Mouse (Mus musculus): ENCODE results near the gene Sipa1l1.

Sipa1l1 gene

DNA sequence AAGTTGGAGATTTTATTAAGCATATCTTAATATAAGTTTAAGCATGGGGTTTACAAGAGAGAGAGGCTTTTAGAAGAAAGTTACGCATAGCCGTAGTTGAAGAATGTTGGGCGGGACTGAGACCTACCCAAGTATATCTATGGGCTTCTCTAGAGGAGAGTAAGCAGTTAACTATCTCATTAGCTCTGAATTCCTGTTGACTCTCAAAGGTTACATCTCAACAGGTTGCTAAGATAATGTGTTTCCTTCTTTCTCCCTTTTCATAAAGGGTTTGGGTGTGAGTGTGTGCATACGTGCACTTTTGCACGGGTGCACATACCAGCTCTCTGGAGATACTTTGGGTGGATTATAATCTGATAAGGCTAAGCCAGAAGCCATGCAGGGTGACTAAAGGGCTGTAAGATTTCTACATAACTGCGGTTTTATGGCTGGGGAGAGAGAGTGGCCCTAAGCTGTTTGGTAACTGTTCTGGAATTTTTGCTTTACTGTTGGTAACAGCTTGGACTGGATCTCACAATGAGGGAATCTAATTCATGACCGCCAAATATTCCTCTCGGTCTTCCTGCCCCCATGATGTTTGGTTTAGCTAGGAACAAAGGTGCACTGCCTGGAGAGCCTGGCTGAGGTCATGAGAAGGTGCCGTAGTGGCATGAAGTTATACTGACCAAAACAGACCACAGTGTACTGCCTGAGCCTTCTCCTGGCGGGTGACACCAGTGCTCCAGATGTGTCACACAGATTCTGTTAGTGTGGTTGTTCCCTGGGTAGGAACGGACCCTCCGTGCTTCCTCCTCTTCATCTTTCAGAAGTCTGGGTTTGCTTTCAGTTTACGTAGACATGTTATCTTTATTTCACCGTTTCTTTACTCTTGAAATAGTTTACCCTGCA is 78.5 kb downstream of the Sipa1l1 start:
- DNase-seq (ENCODE audit: low spot score in 2 of 2) = no peak

DNA sequence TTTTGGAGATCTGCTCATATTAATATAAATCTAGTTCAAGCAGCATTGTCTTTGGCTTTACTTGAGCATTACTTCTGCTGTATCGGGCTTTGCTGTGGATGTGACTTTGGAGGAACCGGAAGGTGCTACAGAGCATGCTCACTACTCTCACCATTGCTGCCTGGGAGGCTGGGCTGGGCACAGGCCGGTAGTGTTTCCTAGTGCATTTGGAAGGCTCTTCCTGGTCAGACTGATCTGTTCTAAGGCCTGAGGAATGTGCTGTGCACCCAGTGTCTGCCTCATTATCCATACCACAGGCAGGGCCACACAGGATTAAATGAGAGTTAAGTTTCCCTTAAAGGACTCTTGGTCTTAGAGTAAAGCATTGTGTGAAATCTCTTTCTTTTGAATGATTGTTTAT is 79.4 kb downstream of the Sipa1l1 start:
- DNase-seq (ENCODE audit: low spot score in 2 of 2) = no peak

DNA sequence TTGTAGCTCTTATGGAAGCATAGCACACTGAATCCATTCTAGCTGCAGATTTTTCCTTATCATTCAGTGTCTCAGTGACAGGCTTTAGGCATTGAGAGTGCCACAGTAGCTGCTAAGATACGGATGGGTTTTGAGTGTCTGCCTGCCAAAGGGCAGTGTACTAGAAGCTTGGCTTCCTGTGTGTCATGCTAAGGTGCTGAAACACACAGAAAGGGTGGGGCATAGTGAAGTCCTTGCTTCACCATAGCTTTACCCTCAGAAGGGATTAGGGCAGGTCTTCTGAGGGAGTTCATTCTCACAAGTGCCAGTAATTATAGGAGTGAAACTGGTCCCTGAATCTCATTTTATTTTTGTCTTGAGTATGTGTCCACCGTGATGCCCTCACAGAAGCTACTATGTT is 82.2 kb downstream of the Sipa1l1 start:
- DNase-seq (ENCODE audit: low spot score in 2 of 2) = no peak

DNA sequence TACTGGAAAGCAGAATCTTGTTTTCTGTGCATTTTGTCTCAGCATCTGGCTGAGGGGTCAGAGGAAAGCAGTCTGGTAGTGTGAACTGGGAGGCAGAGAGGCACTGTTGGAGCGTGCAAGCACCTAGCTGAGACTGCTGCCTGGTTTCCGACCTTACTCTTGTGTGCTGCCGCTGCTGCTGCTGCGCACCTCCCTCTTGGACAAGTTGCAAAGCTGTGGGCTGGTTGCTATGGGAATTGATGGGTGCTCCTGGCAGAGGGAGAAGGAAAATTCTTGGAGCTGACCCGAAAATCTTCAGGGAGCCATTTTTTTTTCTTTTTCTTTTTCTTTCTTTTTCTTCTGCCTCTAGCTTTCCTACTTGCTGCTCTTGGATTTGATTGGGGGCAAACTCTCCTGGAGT is 85.0 kb downstream of the Sipa1l1 start:
- DNase-seq (ENCODE audit: low spot score in 2 of 2) = no peak

DNA sequence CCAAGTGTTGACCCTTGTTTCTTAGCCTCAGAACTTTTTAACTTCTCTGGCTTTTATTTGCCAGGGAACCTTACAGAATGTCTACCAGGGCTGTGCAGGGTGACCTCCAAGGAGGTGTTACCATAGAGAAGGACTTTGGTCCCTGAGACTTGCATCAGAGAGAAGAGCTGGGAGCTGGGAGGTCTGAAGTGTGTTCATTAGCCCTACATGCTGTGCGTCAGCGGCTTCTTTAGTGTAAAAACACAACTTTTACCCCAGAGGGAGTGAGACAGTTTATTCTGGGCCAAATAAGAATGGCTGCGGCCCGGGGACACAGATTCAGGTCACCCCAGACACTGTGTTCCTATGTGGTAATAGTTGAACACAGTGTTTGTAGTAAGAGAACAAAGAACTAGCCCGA is 86.9 kb downstream of the Sipa1l1 start:
- DNase-seq (ENCODE audit: low spot score in 2 of 2) = no peak

DNA sequence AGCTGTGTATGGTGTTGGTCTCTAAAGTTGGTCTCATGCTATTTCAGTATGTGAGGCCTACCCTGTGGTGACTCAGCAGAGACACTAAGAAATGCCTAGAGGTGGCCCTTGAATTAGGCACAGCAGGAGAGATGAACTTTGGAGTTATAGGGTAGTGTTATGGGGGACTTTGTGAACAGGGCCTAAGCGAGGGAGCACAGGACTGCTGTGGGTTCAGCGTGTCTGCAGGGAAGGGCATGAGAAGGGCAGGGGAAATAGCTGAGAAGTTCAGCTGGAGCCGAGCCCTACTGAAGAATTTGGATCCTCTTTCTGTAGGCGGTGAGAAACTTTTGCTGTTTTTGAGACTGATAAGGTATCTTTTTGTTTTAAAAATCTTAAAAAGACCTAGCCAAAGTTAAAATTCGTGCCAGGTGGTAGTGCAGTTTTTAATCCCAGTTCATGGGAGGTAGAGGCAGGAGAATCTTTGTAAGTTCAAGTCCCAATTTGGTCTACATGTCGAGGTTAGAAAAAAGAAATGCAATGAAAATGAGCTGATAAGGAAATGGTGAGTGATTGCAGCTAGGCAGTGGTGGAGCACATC is 87.9 kb downstream of the Sipa1l1 start:
- DNase-seq (ENCODE audit: low spot score in 2 of 2) = no peak

DNA sequence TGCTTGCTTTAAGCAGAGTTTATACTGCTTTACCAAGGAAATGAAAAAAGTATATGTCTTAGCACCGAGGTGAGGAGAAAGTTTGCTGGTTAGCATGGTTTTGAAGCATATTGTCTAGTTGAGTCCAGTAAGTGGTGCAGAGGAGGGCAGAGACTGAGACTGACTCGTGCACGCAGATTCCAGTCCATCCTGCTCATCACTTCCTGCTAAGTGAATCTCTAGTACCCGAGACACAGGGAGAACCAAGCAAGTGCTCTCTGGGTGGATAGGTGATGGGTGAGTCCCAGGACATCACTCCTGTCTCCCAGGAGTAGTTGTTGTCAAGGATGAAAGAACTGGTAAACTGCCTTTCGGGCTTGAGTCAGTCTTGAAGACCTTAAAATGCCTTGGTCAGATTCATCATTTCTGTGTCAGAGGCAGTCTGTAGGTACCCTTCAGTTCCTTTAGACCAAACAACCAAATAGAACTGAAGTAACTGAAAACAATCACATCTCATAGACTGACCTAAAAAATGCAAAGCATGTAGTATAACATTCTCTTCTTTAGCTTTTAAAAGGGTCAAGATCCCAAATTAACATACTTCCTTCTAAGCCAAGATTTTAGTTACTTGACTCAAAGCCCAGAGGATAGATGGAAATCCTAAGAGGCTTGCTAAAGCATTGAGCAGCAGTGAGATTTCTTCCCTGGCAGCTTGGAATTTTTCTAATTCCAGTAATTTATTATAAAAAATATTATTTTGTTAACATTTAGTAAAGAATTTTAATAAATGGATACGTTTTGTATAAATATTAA is 89.1 kb downstream of the Sipa1l1 start:
- no peak for DNase-seq (ENCODE audit: low spot score in 2 of 2)

DNA sequence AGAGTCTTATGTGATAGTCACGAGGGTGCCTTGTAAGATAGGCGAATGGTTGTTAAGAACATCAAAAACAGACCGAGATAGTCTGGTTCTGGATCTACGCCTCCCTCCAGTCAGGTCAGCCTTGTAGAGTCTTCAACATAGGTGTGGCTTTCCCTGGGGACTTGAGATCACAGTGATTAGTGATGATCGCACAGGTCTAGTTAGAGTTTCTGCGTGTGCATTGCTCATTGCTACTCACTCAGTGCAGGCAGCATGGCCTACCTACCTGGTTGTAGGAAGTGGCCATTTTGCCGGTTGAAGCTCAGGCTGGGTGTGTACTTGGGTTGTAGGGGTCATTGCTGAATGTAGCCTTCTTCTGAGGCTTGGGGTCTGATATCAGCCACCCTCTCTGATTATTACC is 94.3 kb downstream of the Sipa1l1 start:
- no peak for DNase-seq (ENCODE audit: low spot score in 2 of 2)

DNA sequence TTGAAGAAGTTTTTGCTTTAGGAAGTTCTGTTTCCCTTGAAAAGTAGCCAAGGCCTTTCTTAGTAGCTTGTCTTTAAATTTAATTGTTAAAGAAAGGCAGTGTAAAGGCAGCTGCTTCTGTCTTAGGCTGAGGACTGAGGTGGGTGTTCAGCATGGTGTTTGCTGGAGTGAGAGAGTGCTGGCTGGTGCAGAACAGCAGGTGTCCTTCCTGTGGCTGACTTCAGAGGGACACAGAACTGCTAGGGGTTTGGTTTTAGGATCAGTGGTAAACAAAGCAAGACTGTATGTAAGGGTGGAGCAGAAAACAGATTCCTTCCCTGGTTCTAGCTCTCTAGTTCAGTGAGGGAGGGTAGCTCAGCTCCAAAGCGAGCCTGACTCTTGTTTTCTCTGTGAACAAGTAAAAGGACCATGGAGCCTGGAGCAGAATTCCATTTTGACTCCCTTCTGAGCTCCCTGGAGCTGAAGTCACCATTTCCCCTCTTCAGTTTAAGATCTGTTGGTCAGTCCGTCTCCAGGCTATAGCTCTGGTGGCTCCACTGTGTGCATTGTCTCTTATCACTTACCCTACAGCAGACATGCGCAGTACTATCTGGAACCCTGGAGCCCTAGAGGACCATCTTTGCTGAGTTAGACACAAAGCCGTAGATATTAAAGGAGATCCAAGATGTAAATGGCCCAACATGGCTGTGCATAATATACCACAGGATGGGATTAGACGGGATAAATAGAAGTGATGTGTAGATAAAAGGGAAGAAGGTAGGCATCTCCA is 95.1 kb downstream of the Sipa1l1 start:
- no peak for DNase-seq (ENCODE audit: low spot score in 2 of 2)

DNA sequence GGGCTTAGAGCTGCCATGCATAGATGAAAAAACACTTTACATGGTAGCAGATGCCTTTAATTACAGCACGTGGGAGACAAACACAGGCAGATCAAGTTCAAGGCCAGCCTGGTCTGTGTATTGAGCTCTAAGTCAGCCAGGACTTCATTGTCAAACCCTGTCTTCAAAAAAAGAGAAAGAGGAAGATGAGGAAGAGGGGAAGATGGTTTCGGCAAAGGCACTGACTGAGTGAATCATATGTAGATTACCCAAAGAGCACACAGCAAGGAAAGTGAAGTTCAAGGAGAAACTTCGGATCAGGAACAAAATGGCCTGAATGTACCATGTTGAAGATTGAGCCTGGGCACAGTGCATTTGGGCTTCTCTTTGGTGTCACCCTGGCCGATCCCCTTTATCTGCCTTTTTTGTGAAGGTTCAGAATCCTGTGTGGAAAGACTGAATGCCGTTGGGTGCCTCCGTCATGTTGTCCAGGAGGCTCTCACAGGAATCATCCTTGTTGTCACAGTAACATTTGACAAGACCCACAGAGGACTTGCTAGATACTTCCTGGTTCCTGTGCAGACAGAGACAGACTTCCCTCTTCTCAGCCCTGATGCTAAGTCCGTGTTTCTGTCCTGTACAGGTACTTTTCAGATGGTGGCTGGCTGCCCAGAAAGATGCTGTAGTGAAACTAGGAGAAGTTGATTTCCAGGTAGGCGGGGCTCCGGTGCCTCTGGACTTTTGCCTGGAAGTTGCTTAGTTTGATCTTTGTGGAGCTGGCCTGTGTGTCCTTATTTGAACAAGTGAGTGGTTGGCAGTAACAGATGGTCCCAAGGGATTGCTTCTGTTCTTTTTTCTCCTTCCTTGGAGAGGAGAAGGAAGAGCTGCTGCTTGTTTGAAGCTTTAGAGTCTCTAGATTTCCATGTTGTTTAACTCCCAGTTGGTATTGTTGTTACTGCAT is 96.5 kb downstream of the Sipa1l1 start:
- DNase-seq (ENCODE audit: low spot score in 2 of 2) = no peak

DNA sequence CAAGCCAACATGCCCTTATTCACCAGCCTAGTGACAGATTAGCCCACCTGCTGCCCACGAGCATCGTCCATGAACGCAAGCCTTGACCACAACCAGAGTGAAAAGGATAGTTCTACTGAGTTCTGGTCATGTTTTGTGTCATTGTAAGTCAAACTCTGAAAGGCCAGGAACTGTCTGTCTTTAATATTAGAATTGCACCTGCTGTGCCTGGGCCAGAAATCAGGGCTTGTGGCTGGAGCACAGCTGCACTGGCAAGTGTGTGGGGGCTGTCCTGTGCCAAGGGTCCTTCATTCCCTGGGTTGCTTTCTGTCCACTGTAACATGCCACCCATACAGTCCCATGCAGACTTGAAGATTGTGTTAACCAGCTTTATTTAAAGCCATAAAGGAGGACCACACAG is 102.3 kb downstream of the Sipa1l1 start:
- no peak for DNase-seq (ENCODE audit: low spot score in 2 of 2)

DNA sequence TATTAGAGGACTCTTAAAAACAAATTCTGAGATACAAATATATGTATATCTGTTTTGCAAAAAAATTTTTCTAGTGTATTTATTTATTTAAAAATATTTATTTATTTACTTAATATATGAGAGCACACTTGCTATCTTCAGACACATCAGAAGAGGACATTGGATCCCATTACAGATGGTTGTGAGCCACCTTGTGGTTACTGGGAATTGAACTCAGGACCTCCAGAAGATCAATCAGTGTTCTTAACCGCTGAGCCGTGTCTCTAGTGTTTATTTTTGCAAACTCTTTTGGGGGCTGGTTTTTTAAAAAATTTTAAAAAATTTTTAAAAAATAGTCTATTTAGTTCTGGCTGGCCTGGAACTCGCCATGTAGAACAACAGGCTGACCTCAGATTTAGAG is 104.4 kb downstream of the Sipa1l1 start:
- DNase-seq (ENCODE audit: low spot score in 2 of 2) = no peak

DNA sequence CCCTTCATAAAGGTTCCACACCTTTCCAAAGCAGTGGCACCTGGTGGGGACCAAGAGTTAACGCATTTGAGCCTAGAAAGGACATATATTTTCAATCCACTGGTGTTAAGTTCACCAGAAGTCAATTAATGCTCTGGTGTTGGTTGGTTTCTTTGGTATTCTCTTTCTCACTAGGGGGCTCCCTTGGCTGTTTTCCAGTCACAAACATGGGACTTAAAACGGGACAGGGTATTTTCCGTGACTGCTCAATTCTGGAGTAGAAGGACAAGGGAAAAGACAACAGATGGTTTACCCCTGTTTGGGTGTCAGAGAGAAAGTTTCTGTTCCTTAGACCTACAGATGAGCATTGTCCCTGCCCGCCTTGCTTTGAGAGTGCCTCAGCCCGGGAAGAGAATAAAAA is 105.5 kb downstream of the Sipa1l1 start:
- DNase-seq (ENCODE audit: low spot score in 2 of 2) = no peak

DNA sequence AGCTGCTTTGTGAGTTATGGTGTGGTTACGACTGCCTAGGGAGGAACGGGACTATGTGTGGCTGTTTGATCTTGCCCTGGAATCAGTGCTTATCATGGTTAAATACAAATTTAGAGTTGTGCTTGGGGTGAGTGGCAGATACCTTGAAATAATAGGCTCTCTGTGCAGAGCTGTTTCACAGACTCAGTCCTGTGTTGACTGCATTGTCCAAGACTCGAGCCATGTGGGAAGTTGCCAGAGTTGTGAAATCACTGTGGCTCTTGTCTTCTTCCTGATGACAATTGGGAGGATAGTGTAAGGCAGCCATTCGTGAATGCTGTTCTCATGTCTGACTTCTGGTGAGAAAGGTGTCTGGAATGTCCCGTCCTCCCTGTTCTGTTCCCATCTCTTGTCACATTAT is 106.6 kb downstream of the Sipa1l1 start:
- no peak for DNase-seq (ENCODE audit: low spot score in 2 of 2)

DNA sequence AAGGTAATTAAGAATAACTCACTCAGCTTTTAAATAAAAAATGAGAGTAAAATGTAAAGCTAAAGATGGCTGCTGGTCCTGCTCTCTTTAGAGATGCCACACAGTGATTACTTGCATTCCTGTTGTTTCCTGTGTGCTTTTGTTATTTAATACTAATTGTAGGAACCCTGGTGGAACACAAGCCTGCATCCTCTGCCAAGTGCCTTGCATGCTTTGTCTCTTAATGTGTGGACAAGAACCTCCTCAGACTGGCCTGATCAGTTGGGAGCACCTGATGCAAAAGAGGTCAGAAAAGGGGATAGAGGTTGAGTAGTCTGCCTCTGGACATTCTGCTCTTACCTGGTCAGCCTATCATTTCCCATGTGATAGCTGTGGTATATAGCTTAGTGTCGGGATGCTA is 107.5 kb downstream of the Sipa1l1 start:
- DNase-seq (ENCODE audit: low spot score in 2 of 2) = no peak

DNA sequence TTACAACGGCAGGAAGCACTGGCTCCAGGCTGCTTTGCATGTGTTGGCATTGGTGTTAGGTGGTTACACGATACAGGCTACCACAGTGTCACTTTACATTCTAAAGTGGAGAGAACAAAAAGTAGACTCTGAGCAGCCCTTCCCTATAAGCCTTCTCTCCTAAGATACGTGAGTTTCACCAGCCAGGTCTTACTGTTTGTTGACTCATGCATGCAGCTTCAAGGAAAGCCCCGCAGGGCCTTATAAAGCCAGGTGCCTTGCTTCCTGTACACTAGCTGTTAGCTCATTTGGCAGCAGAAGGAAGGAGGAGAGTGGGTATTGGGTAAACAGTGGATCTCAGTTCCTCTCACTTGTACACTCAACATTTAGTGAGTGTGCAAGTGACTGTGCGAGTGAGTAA is 115.5 kb downstream of the Sipa1l1 start:
- DNase-seq (ENCODE audit: low spot score in 2 of 2) = no peak

DNA sequence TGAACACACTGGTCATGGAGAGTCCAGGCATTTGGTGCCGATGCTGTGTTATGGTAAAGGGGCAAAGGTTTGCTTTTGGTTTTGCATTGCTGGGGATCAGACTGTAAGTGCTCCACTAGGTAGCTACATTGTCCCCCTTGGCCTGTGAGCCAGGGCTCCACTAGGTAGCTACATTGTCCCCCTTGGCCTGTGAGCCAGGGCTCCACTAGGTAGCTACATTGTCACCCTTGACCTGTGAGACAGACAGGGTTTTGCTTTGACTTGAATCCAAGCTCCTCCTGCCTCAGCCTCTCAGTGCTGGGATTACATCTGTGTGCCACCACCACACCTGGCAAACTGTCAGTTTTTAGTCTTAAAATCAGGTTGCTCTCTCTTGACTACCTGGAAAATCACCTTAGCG is 115.9 kb downstream of the Sipa1l1 start:
- DNase-seq (ENCODE audit: low spot score in 2 of 2) = no peak

DNA sequence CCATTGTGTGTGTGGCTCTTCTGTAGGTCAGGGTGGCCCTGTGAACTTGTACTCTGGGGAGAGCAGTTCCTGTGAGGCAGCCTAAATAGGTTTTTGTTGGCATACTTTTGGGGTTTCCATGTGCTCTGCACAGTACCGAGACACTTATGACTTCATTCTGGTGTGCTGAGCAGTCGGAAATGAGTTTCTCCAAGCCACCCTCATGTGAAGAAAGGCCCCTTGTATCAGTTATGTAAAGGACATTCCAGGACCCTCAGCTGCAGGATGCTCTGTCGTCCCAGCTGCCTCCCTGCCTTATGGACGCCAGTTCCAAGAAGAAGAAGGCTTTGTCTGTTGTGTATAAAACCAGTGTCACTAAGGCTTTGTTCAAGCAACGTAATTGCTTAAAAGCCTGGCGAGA is 116.9 kb downstream of the Sipa1l1 start:
- no peak for DNase-seq (ENCODE audit: low spot score in 2 of 2)

DNA sequence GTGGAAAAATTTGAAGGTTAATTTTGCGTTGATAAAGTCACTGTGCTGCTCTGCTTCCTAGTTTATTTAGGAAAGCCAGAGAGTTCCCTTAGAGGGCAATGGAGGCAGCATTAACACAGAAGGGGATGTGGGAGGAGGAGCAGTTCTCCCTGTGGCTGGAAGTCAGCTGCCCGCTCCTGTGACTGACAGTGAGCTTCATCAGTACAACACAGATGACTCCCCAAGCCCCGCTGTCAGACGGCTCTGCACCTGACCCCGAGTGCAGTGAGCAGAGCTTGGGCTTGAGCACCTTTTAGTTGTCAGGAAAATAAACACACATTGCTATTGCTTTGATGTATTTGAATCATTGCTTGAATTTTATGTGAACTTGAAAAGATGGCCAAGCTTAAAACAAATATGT is 117.7 kb downstream of the Sipa1l1 start:
- no peak for DNase-seq (ENCODE audit: low spot score in 2 of 2)

DNA sequence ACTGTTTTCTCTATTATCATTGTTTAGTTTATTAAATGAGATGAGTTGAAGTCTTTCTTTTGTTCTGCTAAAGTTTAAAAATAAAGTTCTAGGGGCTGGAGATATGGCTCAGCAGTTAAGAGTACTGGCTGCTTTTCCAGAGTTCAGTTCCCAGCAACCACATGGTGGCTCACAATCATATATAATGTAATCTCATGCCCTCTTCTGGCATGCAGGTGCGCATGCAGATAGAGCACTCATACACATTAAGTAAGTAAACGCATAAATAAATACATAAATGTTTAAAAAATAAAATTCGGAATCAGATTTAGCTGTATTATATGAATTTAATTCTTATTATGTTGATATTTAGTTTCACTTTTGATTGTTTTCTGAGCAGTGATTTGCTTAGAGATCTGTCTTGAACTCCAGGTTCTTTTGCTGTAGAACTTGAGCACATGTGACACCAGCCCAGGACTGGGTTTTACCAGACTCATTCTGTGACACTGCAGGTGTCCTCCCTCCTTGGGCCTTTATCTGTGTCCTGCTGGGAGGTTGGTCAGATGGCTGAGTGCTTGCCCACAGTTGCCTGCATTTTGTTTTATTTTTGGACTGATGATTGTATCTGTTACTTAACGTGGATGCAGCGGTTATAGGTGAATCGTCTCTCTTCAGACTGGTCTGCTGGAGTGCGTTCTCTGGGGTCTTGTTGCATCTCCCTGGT is 124.6 kb downstream of the Sipa1l1 start:
- DNase-seq (ENCODE audit: low spot score in 2 of 2) = no peak
